Mouse (Mus musculus): ENCODE data around the gene Cep162.
A peak's percentile ranks its signal among the peaks of the same experiment; 100 is the strongest.

The Cep162 gene

GRCm38 (mm10) chr9:87254903-87255695 lies at the start of gene Cep162:
Cep162 (minus strand) TSS chr9:87255536.
- DNase-seq = peak; percentile 79

- DNase-seq = no peak
Observed at GRCm38 (mm10) chr9:87303196-87303595, 47.9 kb upstream of the Cep162 start.

DNA sequence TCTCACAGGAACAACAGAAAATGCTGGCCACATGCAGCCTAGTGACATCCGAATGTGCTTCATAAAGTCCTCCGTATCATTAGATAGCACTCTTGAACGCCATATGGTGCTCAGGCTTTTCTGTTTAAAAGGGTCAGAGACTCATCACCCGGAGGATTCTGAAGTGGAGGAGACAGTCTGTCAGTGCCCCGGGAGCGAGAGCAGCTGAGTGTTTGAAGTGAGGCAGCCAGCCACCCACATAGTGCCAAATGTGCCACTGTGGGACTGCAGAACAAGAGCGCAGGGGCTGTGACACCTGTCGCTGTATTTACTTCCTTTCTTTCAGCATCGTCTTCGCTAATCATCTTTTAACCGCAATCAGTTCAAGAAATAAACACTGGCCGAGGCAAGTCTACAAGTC lies 43.6 kb upstream of the Cep162 start:
- DNase-seq = no peak

DNA sequence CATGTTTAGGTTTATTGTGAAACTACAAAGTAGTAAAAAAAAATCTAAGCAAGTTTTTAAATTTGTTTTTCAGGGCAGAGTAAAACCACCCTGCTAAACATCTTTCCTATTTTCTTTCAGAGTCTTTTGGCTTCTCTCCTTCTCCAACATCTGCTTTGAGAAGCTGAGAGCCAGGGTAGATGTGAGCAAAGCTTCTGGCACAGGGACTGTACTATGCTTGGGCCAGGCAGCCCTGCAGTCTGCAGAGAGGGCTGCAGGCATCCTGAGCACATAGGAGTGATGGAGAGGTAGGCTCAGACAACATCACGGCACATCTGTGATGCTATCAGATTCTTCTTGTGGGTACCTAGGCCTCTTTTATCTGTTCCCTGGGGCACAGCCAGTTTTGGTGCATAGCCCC lies 42.2 kb upstream of the Cep162 start:
- DNase-seq = no peak

- DNase-seq = no peak
Observed at GRCm38 (mm10) chr9:87255696-87256030, 327 bp upstream of the Cep162 start.

DNA sequence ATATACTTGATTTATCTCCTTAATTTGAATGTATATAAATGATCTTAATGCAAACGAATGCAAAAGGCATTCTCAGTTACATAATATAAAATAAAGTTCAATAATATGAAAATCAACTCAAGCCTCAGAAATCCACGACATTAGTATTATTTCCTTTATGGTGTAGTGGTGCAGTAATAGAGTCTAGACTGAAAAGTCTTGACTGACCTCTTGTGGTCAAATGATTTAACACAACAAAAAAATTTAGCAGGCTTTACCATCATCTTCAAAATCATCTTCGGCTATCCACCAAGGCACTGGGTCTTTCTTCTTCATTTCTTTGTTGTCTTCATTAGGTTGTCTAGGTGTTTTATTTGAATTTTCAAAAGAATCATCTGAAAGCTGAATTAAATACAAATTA lies 7.2 kb downstream of the Cep162 start:
- DNase-seq = no peak

GRCm38 (mm10) chr9:87247678-87248077 lies 7.7 kb downstream of the Cep162 start:
- no peak for DNase-seq

GRCm38 (mm10) chr9:87213204-87213603 lies 42.1 kb downstream of the Cep162 start:
- no peak for DNase-seq

DNA sequence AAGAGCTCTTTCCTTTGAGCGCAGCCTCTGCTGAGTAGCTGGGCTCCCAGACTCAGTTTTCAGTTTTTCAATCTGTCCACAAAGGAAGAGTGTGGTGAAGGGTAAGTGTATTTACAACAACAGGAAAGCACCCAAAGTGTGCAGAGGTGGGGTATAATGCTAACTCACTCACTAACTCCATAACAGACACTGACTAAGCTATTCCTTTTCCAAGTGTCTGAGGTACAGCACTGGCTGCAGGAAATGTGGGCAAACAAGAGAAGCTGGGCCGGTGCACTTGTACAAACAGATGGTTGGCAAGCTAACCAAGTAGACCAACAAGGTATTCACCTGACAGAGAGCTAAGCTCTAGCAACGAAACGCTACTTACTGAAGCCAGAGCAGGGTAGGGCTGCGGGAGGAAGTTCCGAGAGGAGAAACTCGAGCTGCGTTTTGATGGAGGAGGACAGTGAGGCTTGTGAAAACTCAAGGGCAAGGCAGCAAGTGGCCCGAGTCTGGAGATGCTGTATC lies 44.5 kb downstream of the Cep162 start:
- DNase-seq = no peak

DNA sequence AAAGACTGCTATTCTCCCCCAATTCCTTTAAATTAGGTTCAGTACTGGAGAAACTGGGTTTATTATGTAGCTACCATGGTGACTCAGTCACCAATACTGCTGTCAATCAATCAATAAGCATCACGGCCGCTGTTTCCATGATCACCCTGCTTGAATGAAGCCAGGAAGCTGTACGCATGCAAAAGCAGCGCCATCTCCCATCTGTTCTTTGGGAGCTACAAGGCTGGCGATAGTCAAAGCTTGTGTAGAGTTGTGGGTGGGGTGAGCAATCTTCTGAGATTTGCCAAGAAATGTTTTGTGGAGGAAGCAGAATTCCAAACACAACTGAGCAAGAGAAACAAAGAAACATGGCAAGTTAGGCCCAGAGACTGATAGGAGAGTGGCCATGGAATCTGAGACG lies 52.9 kb downstream of the Cep162 start:
- DNase-seq = no peak

DNA sequence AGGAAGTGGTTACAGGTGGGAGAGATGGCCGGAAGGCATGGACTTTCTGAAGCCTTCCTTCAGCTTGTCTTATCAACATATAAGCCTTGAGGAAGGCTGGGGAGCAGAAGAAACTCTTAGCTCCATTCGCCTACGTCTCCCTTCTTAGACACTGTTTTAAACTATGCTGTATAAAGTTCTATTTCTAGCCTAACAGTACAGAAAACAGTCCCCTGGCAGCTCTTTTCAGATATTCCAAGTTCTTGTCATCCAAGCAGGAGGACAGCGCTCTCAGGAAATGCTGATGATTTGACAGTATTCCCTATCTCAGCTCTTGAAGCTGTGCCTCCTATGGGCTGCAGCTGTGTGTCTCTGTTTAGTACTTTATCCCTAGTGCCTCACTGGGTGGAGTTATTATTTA lies 54.4 kb downstream of the Cep162 start:
- DNase-seq = no peak

GRCm38 (mm10) chr9:87200426-87200825 lies 54.9 kb downstream of the Cep162 start:
- no peak for DNase-seq

GRCm38 (mm10) chr9:87198036-87198435 lies 57.3 kb downstream of the Cep162 start:
- no peak for DNase-seq

DNA sequence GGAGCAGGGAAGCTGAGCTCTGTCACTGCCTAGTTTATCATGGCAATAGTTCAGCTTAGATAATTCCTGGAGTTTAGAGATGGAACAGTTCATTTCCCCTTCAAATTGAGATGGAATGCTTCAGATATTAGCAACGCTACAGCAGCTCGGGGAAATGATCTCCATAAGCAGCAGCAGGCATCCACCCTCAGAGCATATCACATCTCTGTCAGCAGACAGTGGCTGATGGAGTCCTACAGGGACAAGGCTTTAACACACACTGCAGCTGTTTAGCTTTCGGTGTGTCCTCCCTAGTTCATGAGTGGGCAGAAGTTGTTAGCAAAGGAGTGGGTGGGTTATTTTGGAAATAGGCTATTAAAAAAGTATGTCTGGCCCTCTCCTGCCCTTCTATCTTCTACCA lies 58.1 kb downstream of the Cep162 start:
- DNase-seq = no peak

GRCm38 (mm10) chr9:87193721-87194120 lies 61.6 kb downstream of the Cep162 start:
- DNase-seq = no peak

DNA sequence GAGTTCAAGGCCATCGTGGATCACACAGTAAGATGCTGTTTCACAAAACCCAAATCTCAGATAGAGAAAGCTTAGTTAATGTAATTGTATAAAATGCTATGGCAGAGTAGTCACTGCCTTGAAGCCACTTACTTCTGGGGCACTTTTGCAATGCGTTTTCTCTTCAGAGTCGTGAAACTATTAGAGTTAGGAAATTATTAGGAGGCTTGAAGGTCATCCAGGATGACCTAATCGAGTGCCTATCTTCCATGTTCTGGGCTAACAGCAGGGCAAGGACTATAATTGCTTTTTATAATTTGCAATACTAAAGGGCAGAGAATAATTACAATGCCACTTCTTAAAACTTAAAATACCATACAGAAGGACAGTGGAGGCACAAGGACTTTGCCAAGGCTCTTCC lies 68.0 kb downstream of the Cep162 start:
- no peak for DNase-seq

DNA sequence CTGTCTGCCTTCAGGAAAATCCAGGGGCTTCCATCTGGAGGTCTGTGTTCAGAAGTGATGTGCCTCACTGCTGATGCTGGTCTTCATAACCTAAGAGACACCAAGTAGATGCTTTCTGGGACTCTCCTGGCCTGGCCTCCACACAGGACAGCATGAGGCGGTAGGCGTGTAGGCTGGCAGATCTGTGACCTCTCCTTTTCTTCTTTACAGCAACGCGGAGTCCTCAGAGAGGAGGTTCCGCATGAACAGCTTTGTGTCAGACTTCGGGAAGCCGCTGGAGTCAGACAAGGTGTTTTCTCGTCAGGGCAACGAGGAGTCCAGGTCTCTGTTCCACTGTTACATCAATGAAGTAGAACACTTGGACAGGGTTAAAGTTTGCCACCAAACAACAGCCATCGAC lies 73.1 kb downstream of the Cep162 start:
- DNase-seq = no peak

GRCm38 (mm10) chr9:87178534-87178933 lies 76.8 kb downstream of the Cep162 start:
- no peak for DNase-seq

- DNase-seq = no peak
Observed at GRCm38 (mm10) chr9:87171517-87171916, 83.8 kb downstream of the Cep162 start.

DNA sequence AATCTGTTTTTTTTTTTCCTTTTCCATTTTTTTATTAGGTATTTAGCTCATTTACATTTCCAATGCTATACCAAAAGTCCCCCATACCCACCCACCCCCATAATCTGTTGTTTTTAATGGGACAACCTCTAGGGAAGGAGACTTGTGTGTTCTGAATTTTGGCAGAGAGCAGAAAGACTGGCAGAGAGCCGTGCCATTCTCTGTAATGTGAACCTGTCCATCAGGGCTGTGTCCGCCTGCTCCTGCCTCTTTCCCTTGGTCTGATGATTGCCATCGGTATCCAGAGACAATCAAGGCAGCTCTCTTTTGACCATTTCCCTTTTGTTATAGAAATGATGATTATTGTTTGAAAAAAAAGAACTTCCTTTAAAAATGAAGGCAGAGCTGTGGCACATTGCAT lies 84.4 kb downstream of the Cep162 start:
- DNase-seq = no peak

DNA sequence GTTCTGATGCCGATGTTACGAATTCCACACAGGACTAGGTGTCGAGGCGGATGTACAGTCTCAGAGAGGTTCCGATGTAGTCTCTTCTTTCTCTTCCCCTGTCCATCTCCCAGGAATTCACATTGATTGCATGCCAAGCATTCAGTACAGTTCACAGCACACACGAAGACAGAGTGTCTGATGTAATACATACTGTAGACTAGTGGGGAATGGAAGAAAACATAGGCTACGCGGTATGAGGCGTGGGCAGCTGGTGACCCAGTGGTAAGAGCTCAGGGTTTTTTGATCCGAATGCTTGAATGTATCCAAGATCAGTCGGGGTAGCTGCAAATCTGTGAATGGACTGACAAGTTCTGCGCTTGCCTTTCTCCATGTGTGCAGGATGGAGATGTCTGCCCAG lies 86.2 kb downstream of the Cep162 start:
- no peak for DNase-seq

- no peak for DNase-seq
Observed at GRCm38 (mm10) chr9:87168051-87168450, 87.3 kb downstream of the Cep162 start.

DNA sequence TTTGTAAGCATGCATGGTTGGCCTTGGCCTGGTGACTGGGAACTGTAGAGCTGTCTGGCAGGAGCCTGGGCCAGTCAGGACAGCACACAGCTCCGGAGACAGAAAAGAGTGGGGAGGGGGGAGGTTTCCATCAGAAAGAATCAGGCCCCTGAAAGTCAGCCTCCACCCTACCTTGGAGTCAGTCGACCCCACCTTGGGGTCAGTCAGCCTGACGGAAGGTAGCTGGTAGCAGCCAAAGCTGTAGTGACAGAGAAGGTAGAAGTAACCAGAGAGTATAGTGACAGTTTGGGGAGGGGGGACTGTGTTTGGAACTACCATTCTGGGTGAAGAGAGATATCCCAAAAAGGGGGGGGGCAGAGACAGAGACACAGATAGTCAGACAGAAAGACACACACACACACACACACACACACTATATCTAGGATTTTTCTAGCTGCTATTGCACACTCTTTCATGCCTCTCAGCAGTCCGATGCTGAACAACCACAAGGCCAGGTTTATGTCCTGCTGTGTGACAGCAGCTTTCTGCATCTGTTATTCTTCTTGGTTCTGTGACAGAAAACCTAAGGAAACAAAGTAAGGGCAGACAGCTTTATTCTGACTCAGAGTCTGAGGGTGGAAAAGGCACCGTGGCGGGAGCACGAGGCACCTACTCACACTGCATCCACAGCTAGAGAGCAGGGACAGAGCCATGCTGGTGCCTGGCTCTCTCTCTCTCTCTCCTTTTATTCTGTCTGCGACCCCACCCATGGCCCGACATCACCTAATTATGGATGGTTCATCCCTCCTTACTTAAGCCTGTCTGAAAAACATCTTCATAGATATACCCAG lies 88.1 kb downstream of the Cep162 start:
- no peak for DNase-seq

- no peak for DNase-seq
Observed at GRCm38 (mm10) chr9:87162559-87162958, 92.8 kb downstream of the Cep162 start.
